Mouse (Mus musculus) heart, postnatal 0 days (tissue): ENCODE results near the gene Ttc23.

Source experiments
- CTCF ChIP-seq: IDR thresholded peaks from 2 replicates; pipeline ENCODE4 v1.5.1; 2016; ENCODE audit warnings: antibody characterized with exemption, control low read depth, low read depth
- EP300 ChIP-seq: IDR thresholded peaks from 2 replicates; pipeline ENCODE4 v1.6.1; 2016; ENCODE audit warnings: antibody characterized with exemption, low read depth

- TF ChIP-seq EP300, result no peak
- peak; percentile 63 for TF ChIP-seq CTCF
Observed at GRCm38 (mm10) chr7:67619836-67620235, 27.4 kb upstream of the Ttc23 start.
